Mouse (Mus musculus) left cerebral cortex, postnatal 4 days (tissue): Measurements from ENCODE around the gene Spred2. TPM values are rescaled to one million over a fixed set of nuclear protein-coding genes. Genes with fewer than 3 reads are reported as not detected.
"Not testable (repeated sequence)": the region's sequence is repeated elsewhere in the genome, so short reads cannot be mapped to it uniquely, and the experiment has no call there.

Experiments used
- DNase-seq: peaks from one replicate; pipeline ENCODE4 v3.0.0-alpha.2; 2022
- intact Hi-C: fragments of 180-260 bp; cut with DNase I; formaldehyde crosslinking; loops from one replicate; pipeline ENCODE4 v1.15.1; 2025
- total RNA-seq, 2 experiments: library from RNA; stranded (reverse); gene quantifications; 2 replicates each; pipeline ENCODE4 v1.2.3; 2021

Spred2 gene
- total RNA-seq, 2 experiments from 2014 or later = 52.1 to 57.0 TPM

DNA sequence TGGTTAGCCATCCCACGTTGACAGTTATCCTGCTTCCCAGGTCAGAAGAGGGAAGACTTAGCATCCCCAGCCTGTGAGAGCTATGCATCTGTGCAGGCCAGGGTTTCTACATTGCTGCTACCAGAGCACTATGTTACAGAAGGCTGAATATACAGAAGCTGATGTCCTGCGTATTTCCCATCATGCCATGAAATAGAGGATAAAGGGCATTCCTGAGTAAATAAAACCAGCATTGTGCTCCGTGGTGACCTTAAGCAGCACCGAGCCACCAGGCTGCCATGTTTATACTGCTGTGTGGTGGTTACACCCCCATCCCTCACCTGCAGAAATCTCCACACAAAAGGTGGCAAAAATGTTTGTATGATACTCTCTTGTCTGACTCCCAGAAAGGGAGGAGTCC is 78.7 kb downstream of the Spred2 start:
- DNase-seq = no peak
- intact Hi-C loops = no loop called here

DNA sequence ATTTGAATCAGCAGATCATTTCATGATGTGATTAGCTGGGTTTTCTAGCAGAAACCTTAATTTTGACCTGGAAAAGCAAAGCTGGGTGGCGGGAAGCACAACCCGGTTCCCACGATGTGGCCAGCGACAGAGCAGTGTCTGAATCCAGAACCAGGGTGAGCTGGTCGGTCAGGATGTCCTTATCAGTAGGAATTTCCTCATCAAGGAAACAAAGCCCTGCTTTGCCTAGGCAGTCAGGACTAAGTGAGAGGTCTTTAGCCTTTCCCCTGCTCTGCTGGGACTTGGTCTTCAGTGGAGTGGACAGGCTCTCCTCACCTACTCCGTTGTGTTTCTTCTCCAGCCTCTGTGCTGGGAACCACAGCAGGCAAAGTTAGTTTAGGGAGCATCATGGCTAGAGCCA is 83.5 kb downstream of the Spred2 start:
- DNase-seq = no peak
- intact Hi-C loops = no loop called here

DNA sequence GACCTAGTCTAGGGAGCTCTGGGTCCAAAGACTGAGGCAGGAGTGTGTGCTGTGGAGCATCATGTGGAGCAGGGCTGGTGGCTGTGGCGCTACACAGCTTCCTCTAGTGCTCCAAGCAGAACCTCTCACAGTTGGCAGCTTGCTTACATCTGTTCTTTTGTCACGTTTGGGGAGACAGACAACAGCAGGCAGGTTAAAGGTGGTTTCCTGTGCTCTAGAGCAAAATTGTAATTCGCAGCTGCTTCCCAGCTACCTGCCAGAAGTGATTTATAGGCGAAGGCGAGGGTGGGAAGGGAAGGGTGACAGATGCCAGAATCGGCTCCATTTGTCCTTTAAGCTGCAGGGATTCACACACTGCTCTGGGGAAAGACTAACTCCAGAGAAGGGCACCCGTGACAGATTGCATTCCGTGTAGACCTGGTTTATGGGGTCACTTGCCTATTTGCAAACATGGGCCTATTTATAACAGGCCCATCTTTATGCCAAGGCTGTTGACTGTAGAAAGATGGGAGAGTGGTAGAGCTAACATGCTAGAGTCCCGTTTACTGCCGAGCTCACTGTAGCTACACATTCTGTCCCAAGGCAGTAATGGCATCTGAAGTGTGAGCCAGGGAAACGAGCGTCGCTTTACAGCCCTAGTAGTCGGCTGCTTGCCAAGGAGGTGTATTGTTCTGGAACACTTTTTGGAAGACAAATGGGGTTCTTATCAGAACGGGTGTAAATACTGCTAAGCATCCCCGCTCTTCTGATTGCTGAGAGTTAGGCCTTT is 87.2 kb downstream of the Spred2 start:
- intact Hi-C loops = no loop called here
- no peak for DNase-seq

DNA sequence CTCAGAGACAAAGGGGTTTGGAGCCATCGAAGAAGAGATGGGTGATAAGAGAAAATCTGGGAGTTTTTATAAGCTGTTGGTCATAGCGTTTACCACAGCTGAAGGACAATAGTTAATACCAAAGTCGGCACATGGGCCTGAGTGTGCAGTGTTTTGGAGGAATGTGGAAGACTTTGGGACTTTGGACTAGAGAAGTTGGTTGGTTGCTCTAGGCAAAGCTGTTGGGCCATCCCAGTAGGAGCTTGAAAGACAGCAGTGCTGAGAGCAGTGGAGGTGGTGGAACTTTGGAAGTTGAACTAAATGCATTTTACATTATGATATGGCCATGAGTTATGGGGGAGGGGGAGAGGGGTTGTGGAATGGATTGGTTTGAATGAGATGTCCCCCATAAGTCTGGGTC is 89.2 kb downstream of the Spred2 start:
- intact Hi-C loops = no loop called here
- DNase-seq = no peak

DNA sequence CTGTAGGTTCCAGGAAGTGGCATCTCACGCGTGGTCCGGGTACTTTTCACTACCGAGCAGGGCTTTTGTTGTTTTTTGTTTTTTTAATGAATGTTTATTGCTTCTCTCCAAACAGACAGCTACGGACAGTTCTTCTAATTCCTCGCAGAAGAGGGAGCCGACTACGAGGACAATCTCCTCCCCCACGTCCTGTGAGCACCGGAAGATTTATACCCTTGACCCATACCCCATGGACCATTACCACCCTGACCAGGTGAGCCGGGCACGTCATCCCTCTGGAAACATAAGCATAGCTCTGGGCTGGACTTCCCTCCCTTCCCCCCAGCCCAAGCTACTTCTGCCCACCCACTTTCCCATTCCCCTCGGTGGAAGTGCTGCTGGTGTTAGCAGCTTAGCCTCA is 93.8 kb downstream of the Spred2 start:
- DNase-seq = no peak
- intact Hi-C loops = no loop called here

DNA sequence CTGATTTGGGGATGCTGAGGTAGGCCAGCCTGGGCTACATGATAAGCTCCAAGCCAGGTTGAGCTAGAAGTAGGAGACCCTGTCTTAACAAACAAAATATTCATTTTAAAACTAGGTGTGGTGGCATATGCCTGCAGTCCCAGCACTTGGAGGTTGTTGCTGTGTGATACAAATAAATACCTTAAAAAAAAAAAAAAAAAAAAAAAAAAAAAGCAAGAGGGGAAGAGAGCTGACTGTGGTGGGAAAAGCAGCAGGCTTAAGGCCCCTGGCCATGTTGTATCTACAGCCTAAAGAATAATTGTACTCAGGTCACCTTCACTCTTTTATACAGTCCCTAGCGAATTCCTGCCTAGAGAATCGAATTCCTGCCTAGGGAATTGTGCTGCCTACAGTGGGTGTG is 94.7 kb downstream of the Spred2 start:
- intact Hi-C loops = no loop called here
- no peak for DNase-seq

DNA sequence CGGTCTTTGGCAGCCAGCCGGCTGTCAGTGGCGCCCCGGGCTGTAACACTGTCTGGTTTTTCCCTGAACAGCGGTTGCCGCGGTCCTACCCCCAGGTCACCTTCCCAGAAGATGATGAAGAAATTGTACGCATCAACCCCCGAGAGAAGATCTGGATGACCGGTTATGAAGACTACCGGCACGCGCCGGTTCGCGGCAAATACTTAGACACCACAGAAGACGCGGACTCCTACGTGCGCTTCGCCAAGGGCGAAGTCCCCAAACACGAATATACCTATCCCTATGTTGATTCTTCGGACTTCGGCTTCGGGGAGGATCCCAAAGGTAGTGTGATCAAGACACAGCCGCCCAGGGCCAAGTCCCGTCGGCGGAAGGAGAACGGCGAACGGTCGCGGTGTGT is 96.5 kb downstream of the Spred2 start:
- DNase-seq = no peak
- intact Hi-C loops = no loop called here

DNA sequence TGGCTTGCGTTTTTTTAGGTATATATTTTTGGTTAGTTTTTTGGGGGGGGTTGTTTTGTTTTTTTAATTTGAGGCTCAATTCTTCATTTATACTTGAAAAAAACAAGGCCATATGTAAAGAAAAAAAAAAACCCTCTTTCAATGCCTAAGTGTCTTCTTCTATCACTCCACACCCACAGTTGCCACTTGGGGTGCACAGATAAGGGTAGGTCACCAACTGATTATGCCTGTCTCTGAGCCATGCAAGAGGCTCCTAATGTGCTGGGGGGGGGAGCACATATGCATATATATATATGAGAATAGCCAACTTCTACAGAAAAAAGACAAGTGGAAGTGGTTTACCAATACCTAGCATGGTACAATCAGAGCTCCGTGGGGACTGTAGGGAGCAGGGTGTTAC is 98.3 kb downstream of the Spred2 start:
- DNase-seq = no peak
- intact Hi-C loops = no loop called here

DNA sequence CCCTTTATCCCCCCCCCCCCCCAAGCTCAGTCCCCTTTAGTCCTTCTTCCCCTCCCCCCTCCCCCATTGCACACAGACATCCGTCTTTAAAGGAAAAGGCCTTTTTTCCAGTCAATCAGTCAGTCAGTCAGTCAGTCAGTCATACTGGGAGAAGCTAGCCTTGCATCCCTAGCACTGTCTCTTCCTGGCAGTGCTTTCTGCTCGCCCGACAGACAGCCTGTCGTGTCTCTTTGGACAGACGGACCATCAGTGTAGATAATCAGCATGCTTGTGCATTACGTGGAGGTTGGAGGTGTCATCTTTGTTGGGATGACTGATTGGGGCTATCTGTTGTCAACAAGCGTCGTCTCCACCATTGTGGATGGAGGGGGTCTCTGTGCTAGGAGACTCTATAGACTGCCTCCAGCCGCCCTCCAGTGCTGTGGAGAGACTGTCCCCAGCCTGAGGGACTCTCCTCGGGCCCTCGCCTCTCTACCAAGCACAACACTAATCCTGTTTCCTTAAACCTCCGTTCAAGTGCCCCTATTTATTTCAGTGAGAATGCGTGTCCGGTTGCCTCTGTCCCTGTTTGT is 98.8 kb downstream of the Spred2 start:
- intact Hi-C loops = no loop called here

DNA sequence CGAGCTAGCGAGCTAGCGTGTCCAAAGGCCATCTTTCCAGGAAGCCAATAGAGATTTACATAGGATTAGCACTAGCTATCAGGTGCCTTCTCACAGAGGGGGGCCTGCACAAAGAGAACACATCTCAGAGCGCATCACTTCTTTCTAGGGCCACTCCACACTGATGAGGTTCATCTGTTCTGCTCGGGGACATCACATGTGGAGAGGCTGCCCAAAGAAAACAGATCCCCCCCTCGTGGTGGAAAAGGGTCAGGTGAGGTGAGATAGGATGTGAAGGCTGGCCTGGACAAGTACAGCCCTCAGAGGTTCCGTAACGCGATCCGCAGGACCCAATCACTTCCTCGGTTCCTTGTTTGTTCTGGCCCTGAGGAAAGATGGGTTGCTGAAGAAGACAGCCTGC is 101.7 kb downstream of the Spred2 start:
- no peak for DNase-seq
- intact Hi-C loops = no loop called here

More for the DNA sequence above, 98.8 kb downstream of the Spred2 start:
- no peak for DNase-seq

DNA sequence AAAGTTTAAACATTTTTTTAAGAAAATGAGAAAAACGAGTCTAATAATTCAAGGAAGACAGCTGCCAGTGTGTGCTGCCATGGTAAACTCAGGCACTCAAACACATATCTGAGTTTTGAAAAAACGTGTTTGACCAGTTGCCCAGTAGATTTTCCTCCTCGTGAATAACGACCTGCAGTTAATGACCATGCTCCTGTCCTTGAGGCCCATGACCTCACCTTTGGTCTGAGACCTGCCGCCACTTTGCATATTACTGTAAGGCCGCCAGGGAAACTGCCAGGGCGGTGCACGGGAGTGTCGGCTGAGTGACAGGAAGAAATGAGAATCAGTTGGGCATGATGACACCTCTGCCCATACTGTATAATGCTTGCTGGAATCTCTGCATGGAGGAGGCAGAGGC is 103.5 kb downstream of the Spred2 start:
- intact Hi-C loops = no loop called here

DNA sequence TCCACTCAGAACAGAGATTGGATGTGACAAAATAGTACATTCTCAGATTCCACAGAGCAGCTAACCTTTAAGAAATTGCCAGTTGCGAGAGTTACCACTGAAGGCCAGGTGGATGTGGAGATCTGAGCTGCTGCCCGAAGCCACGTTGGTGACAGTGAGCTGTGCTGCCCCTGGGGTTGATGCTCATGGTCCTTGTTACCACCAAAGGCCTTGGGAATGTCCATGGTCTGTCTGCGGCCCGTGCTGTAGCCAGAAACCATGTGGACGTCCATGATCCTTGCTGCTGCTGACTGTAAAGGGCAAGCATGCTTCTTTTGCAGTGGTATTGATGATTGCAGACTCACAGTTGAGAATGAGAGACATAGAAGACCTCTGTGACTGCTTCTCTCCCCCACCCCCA is 104.2 kb downstream of the Spred2 start:
- intact Hi-C loops = no loop called here

More for the DNA sequence above, 103.5 kb downstream of the Spred2 start:
- DNase-seq = no peak

DNA sequence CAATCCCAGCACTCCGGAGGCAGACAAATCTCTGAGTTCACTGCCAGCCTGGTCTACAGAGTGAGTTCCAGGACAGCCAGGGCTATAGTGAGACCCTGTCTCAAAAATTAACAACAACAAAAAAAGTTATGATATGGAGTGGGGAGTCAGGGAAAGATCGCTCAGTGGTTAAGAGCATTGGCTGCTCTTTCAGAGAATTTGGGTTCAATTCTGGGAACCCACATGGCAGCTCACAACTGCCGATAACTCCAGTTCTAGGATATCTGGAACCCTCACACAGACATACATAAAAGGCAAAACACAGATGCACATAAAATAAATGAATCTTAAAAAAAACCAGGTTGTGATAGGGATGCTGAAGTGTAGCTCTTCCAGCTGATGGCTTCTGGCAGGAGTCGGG is 104.8 kb downstream of the Spred2 start:
- intact Hi-C loops = no loop called here
- no peak for DNase-seq

More for the DNA sequence above, 104.2 kb downstream of the Spred2 start:
- DNase-seq = no peak

DNA sequence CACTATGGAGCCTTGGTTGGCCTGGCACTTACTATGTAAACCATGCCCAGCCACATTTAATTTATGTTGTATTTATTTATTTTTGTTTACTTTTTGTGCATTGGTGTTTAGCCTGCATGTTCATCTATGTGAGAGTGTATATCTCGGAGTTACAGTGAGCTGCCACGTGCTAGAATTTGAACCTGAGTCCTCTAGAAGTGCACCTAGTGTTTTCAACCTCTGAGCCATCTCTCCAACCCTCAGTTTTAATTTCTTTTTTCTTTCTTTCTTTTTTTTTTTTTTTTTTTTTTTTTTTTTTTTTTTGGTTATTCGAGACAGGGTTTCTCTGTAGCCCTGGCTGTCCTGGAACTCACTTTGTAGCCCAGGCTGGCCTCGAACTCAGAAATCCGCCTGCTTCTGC is 106.8 kb downstream of the Spred2 start:
- intact Hi-C loops = loop anchor here (10.0 kb wide), 1 partner anchor 196 kb away; no protein-coding TSS in a partner anchor
- DNase-seq = not testable (repeated sequence)

DNA sequence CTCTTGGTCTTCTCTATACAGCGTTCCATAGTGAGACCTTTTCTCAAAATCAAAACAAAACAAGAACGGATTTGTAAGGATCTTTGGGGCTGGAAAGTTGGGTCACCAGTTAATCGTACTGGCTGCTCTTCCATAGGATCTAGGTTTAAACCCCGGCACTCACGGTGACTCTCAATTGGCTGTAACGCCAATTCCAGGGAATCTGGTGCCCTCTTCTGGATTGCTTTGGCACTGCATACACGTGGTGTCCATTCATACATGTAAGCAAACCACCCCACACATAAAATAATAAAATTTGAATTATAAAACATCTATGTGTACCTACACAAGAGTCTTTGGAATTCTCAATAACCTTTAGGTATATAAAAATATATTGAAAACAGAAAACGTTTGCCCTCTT is 107.4 kb downstream of the Spred2 start:
- no peak for DNase-seq
- intact Hi-C loops = loop anchor here (10.0 kb wide), 1 partner anchor 197 kb away; no protein-coding TSS in a partner anchor

DNA sequence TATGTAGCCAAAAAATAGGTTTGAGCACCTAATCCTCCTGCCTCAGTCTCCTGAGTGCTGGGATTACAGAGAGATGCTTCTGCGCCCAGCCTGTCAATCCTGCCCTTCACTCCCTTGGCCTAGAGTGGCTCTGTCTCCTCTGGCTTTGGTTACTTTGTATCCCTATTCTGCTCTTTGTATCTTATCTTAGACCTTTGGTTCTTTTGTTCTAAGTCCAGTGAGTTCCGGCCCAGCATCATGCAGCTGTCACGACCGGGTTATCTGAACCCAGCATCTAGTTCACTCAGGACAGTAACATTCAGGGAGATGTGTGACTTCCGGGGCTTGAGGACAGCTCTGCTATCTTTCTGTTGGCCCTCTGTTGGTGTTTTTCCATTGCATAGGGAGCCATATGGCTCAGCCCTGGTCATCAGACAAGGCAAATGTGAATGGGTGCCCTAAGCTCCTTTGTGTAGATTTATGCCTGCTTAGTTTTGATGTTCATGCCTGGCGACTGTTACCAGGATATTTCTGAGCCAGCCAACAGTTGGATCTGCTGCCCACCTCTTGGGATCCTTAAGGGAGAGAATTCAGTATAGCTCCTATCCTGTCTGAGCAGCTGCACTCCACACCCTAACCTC is 109.5 kb downstream of the Spred2 start:
- no peak for DNase-seq
- intact Hi-C loops = loop anchor here (10.0 kb wide), 1 partner anchor 199 kb away; no protein-coding TSS in a partner anchor

DNA sequence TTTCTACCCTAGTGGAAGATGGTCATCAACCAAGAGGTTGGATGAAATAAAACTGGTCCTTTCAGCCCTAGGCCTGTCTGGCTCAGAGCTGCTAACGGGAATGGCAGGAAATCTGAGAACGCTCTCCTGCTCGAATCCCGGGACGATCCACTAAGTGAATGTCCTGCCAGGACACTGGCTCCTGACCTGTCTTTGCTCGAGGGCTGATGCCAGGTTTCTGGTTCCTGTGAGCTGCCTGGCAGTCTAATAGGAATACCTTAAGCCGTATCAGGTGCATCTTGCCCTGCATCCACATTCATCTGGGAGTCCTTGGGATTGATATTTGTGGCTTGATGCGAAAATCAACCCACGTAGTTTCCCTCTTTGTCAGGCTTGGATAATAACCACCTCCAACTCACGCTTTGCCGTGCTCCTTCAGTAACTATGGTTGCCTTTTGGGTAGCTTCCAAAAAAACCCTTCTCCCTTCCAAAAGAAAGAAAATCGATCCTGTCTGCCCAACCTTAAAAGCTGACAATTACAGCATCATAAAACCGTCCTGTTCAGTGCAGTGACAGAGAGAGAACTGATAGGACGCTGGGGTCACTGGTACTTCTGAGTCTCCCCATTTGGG is 110.3 kb downstream of the Spred2 start:
- intact Hi-C loops = loop anchor here (10.0 kb wide), 1 partner anchor 200 kb away; no protein-coding TSS in a partner anchor

DNA sequence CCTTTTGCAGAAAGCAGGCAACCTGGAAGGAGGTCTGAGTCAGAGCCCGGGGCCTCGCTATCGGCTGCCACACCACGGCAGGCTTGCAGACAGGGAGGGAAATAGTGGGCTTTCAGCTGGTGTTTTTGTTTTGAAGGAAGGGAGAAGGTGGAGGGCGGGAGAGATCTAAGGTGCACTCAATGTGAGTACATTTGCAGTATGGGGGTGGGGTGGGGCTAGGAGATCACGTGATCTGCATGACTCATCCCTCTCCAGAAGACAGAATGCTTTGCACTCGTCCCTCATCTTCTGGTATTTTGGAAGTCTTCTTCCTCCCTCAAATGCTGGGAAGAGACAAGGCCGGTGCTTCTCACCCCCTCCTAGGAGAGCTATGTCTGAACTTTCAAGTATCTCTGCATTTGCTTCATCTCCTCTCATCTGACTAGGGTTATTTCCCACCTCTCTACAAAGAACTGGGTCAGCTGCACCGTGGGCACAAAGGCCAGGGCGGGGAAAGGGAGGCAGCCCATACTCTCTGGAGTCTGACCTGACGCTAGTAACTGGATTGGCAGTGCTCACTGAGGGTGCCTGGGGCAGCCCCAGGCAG is 111.3 kb downstream of the Spred2 start:
- intact Hi-C loops = loop anchor here (10.0 kb wide), 1 partner anchor 201 kb away; no protein-coding TSS in a partner anchor

More for the DNA sequence above, 110.3 kb downstream of the Spred2 start:
- no peak for DNase-seq

DNA sequence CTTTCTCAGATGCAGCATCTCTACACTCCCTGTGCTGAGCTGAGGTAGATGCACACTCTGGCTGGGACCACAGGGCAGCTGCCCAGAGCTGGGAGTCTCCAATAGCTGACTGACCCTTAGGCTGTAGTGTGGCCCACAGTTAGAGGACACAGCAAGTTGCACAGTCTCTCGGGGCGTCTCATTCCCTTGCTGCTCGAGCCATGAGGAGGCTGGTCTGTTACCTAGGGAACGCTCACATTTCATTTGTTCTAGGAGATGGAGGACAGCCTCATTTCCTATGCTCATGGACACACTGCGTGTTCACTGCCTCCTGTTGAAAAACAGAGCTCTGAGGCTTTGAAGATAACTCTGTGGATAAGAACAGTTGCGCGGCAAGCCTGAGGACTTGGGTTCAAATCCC is 111.8 kb downstream of the Spred2 start:
- no peak for DNase-seq
- intact Hi-C loops = loop anchor here (10.0 kb wide), 1 partner anchor 201 kb away; no protein-coding TSS in a partner anchor

More for the DNA sequence above, 111.3 kb downstream of the Spred2 start:
- no peak for DNase-seq

DNA sequence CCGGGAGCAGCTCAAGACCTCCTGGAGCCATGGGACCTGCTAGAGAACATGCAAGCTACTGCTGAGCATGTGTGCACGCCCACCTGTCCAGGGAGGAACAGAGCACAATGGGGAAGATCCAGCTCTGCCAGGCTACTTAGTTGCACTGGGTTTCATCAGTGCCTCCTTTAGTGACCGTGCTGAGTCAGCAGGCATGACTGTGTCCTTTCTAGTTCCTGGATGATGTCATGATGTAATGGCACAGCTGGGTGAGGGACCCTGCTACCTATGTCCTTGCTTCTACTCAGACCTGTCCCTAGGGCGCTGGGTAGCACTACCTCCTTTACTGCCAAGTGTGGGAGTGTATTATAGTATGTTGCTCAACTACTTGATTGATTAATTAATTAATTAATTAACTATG is 113.6 kb downstream of the Spred2 start:
- intact Hi-C loops = loop anchor here (10.0 kb wide), 1 partner anchor 203 kb away; no protein-coding TSS in a partner anchor

DNA sequence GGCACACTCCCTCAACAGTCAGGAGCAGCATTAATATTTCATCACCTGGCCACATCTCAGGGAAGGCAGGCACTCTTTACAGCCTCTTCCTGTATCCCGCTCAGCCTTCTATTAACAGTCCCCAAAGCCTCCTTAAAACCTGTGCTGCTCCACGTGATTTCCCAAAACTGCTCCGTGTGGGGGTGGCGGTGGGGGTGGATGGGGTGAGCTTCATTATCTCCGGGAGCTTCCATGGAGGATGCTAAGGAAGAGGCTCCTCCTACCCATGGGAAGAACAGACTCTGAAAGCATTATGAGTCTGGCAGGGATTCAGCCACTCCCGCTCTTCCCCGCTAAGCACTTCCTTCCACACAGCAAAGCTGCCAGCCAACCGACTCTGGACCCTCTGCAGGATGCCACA is 114.5 kb downstream of the Spred2 start:
- peak; percentile 38 for DNase-seq

More for the DNA sequence above, 113.6 kb downstream of the Spred2 start:
- no peak for DNase-seq

More for the DNA sequence above, 114.5 kb downstream of the Spred2 start:
- intact Hi-C loops = loop anchor here (10.0 kb wide), 1 partner anchor 204 kb away; no protein-coding TSS in a partner anchor
